Mouse (Mus musculus) olfactory bulb, adult 2 months (tissue): Measurements from ENCODE around the gene Pofut2. TPM values are rescaled to one million over a fixed set of nuclear protein-coding genes. Genes with fewer than 3 reads are reported as not detected.
A peak's percentile ranks its signal among the peaks of the same experiment; 100 is the strongest.

Source experiments
- H3K27ac ChIP-seq: fragments of 200-500 bp; 2 replicates; pipeline ENCODE4 v1.5.1; 2012; ENCODE audit warnings: low read depth, low read length; ENCODE audit not compliant: insufficient read depth
- H3K4me1 ChIP-seq: fragments of 200-500 bp; 2 replicates; pipeline ENCODE4 v1.6.1; 2012; ENCODE audit warnings: low read length; ENCODE audit not compliant: control insufficient read depth, insufficient read depth
- H3K4me3 ChIP-seq: fragments of 200-500 bp; 2 replicates; pipeline ENCODE4 v1.5.1; 2012; ENCODE audit warnings: mild to moderate bottlenecking, low read depth, low read length, moderate library complexity; ENCODE audit not compliant: insufficient read depth
- CTCF ChIP-seq: fragments of 200-500 bp; IDR thresholded peaks from 2 replicates; pipeline ENCODE4 v1.5.1; 2012; ENCODE audit warnings: low read depth, mild to moderate bottlenecking, low read length, moderate library complexity; ENCODE audit not compliant: insufficient read depth
- POLR2A ChIP-seq: fragments of 200-500 bp; IDR thresholded peaks from 2 replicates; pipeline ENCODE4 v1.6.1; 2012; ENCODE audit warnings: mild to moderate bottlenecking, low read depth, low read length, moderate library complexity; ENCODE audit not compliant: insufficient read depth
- WGBS: fragments of 180-500 bp; shearing (Covaris S2); methylation state at CpG from one replicate; pipeline ENCODE4 v1.1.7; 2018; 5-methylcytosine and 5-hydroxymethylcytosine counted together
- polyA plus RNA-seq: library from polyadenylated mRNA; stranded (reverse); fragments of >200 nt; gene quantifications from 2 replicates; pipeline ENCODE4 v1.2.4, GENCODE M21; 2012; ENCODE audit warnings: low replicate concordance; ENCODE audit not compliant: missing spikeins, insufficient read depth, insufficient read length

The Pofut2 gene
- polyA plus RNA-seq, 1 experiment: not detected

DNA sequence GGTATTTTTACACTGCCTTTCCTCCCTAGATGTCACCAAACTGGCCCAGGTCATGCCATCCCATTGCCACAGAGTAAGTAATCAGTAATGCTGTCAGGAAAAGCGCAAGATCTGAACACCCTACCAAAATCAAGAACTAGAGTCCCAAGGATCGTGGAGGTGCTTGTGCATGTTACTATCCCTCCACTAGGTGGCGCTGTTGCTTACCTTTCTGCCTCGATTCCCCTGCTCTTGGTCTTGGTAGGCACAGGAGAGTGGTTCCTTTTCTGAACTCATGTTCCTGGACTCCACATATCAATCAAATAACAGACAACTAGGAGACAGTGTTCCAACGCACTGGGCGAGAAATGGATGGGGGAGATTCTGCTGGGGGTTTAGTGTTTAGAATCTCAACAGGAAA, 23.8 kb downstream of the Pofut2 start:
- no peak overlapping the region for H3K27ac ChIP-seq
- WGBS: 12% methylated on average over 6 of the region's 6 CpGs
- TF ChIP-seq CTCF: peak; percentile 36; the same call in 1 of the 2 replicates
- no peak for TF ChIP-seq POLR2A

DNA sequence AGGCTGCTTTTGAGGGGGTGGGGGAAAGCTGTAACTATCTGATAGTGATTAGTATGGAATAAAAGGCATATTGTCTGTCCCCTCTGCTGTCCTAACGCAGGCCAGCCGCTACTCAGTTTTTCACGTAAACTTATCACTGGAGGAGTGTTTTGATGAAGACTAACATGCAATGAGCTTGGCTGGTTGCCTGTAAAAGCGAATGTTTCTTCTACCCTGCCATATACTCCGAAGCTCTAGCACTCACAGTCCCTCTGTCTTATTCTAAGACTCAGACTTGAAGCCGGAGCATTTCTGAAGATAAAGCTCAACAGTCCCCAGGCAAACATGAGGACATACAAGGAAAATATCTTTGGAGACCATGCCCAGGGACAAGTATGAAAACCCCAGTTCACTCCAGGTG, 25.8 kb downstream of the Pofut2 start:
- TF ChIP-seq CTCF (no peak), POLR2A (no peak)
- no peak overlapping the region for H3K4me3 ChIP-seq
- WGBS: 61% methylated on average over 6 of the region's 6 CpGs

More for the DNA sequence above, 23.8 kb downstream of the Pofut2 start:
- H3K4me1 ChIP-seq: no peaks in the 10 kb centered on the region
- no peak overlapping the region for H3K4me3 ChIP-seq

GRCm38 (mm10) chr10:77287626-77288025, 28.6 kb downstream of the Pofut2 start:
- H3K27ac ChIP-seq: no peak overlapping the region

More for the DNA sequence above, 25.8 kb downstream of the Pofut2 start:
- H3K4me1 ChIP-seq: no peaks in the 10 kb centered on the region; the same call in 1 of the 2 replicates
- H3K27ac ChIP-seq: no peak overlapping the region

DNA sequence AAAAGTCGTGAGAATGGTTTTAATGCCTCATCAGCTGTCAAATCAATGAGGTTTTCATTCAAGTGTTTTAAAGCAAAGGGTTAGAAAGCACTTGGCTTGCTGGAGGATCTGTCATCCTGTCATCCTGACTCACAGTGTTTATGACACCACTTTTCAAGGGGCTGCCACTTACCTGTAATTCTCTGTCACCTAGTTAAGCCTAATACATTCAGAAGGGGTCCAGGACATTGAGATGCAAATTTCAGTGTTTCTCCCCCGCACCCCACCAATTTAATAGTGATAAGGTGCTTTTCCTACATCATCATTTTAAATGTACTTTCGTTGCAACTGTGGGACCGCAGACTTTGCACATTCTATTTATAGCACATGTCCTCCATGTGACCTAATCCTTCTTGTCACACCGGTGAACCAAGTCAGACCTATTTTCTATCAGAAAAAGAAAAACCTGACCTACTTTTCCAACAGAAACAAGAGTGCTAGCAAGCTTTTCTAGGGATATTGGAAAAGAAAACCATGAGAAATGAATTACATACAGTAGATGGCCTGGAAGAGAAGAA, 29.7 kb downstream of the Pofut2 start:
- WGBS: 32% methylated on average over 5 of the region's 5 CpGs
- no peak for TF ChIP-seq POLR2A
- no peak for TF ChIP-seq CTCF
- Histone ChIP-seq H3K4me3 (no peak overlapping the region), H3K27ac (no peak overlapping the region), H3K4me1 (no peaks in the 10 kb centered on the region; the same call in 1 of the 2 replicates)

More at GRCm38 (mm10) chr10:77287626-77288025, 28.6 kb downstream of the Pofut2 start:
- no peak overlapping the region for H3K4me3 ChIP-seq
- TF ChIP-seq POLR2A (no peak), CTCF (no peak)
- H3K4me1 ChIP-seq: no peaks in the 10 kb centered on the region; the same call in 1 of the 2 replicates
- WGBS: 65% methylated on average over 8 of the region's 8 CpGs

DNA sequence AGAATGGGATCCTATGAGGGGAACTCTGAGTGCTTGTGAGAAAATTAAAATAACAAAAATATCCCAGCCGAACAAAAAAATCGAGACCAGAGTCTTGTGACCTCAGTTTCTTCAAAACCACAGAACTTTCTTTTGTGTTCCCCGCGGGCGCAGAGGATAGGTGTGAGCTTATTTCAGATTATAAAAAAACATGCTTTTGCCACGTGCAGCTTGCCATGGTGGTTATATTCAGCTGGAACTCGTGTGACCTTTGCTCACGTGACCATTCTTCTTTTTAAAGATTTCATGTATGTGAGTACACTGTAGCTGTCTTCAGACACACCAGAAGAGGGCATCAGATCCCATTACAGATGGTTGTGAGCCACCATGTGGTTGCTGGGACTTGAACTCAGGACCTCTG, 30.5 kb downstream of the Pofut2 start:
- Histone ChIP-seq H3K4me1 (no peaks in the 10 kb centered on the region; the same call in 1 of the 2 replicates), H3K27ac (no peak overlapping the region), H3K4me3 (no peak overlapping the region)
- TF ChIP-seq CTCF: no peak
- WGBS: 77% methylated on average over 8 of the region's 8 CpGs

DNA sequence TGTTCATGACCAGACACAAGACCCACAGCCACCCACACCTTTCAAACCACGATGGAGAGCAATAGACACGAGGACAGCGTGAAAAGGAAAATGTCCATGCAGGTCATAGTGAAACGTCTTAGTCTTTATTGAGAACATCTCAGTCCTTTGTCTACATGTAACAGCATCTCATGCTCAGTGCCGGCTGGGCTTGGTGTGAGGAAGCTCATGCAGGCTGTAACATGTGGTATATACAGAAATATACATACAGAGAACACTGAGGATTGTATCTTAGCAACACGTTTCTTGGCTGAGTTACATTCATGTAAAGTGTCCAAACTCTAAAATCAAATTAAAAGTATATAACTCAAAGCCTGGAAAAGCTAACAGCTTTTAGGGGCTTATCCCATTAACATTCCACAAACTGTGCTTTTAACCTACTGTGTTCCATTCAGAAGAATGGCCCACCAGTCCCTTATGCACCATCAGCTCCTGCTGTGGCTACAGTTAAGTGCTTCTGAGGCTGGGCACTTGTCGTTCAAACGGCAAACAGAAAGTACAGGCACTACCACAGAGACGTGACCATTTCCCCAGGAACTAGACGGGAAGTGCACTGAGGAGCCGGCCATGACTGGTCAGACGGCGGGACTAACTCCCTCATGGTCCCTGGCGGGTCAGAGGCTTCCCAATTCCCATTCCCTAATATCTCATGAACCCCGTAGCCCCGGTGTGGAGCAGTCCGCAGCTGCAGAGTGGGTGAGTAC, 31.8 kb downstream of the Pofut2 start:
- Histone ChIP-seq H3K27ac (no peak overlapping the region), H3K4me3 (no peak overlapping the region), H3K4me1 (no peaks in the 10 kb centered on the region; the same call in 1 of the 2 replicates)
- WGBS: 77% methylated on average over 17 of the region's 17 CpGs
- no peak for TF ChIP-seq CTCF
- no peak for TF ChIP-seq POLR2A

DNA sequence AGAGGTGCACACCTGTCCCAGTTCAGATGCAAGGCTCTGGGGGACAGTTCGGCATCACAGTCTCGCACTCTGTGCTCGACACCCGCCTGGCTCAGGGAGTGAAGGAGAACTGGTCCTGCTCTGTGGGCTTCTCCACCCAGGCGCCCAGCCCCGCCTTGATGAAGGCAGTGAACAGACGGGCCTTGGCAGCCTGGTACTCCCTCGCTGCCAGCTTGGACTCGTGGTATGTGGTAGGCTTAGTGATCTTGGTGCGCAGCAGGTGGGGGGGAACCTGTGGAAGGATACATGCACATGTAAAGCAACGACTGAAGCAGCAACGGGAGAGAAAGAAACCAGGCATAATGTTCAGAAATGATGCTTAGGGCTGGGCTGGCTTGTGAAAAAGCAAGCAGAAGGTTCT, 35.7 kb downstream of the Pofut2 start:
- Histone ChIP-seq H3K4me1 (peaks cover 4% of the 10 kb centered on the region; the same call in 1 of the 2 replicates), H3K27ac (no peak overlapping the region), H3K4me3 (no peak overlapping the region)
- TF ChIP-seq POLR2A (no peak), CTCF (no peak)
- 80% methylated on average over 12 of the region's 12 CpGs for WGBS

- TF ChIP-seq CTCF: no peak
- TF ChIP-seq POLR2A: no peak
- peaks cover 6% of the 10 kb centered on the region for H3K4me1 ChIP-seq
- 48% methylated on average over 8 of the region's 8 CpGs for WGBS
Measured at GRCm38 (mm10) chr10:77298621-77299020, 39.6 kb downstream of the Pofut2 start.

DNA sequence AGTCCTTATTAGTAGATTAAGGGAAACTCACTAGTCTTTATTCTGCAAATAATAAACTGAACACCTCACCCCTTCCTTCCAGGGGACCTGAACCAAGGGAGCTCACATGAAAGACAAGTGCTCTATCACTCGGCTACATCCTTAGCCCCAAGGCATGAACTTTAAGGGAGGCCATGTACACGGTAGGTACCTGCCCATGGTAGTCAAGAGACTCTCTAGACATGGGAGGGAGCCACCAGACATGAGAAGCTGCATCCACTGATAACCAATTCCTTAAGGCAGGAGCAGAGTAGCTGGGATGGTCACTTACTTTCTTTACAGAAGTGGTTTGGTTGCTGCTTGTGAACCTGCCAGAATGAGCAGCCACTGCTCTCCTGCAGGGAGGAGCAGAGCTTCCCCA, 40.2 kb downstream of the Pofut2 start:
- TF ChIP-seq CTCF (no peak), POLR2A (no peak)
- H3K27ac ChIP-seq: no peak overlapping the region
- 74% methylated on average over 2 of the region's 2 CpGs for WGBS

More at GRCm38 (mm10) chr10:77298621-77299020, 39.6 kb downstream of the Pofut2 start:
- Histone ChIP-seq H3K4me3 (no peak overlapping the region), H3K27ac (no peak overlapping the region)

More for the DNA sequence above, 40.2 kb downstream of the Pofut2 start:
- Histone ChIP-seq H3K4me3 (no peak overlapping the region), H3K4me1 (peaks cover 6% of the 10 kb centered on the region)
